Mouse (Mus musculus) limb, embryonic 11.5 days (tissue): ENCODE data around the gene Hcls1. TPM values are rescaled to one million over a fixed set of nuclear protein-coding genes. Genes with fewer than 3 reads are reported as not detected.

Experiments
- ATAC-seq: fragments of 200-750 bp; cut with Nextera tagmentation; 2 replicates; pipeline ENCODE4 v1.8.0; 2017; ENCODE audit warnings: low read depth; ENCODE audit not compliant: insufficient number of reproducible peaks, low FRiP score, low TSS enrichment
- DNase-seq: peaks from one replicate; pipeline ENCODE4 v3.0.0-alpha.2; 2015; ENCODE audit warnings: low spot score
- H3K27ac ChIP-seq: fragments of 300-500 bp; sonication (generic); replicated peaks from 2 replicates; pipeline ENCODE4 v1.5.1; 2014; ENCODE audit warnings: low read depth, mild to moderate bottlenecking, low read length
- H3K27me3 ChIP-seq: fragments of 300-500 bp; sonication (generic); 2 replicates; pipeline ENCODE4 v1.6.1; 2014; ENCODE audit warnings: mild to moderate bottlenecking, low read length, mixed read lengths; ENCODE audit not compliant: control insufficient read depth, insufficient read depth
- H3K36me3 ChIP-seq: fragments of 300-500 bp; sonication (generic); 2 replicates; pipeline ENCODE4 v1.6.1; 2014; ENCODE audit warnings: mild to moderate bottlenecking, low read length, moderate library complexity, mixed read lengths; ENCODE audit not compliant: control insufficient read depth, insufficient read depth
- H3K4me1 ChIP-seq: fragments of 300-500 bp; sonication (generic); 2 replicates; pipeline ENCODE4 v1.6.1; 2014; ENCODE audit warnings: low read length, mixed read lengths; ENCODE audit not compliant: control insufficient read depth, insufficient read depth
- H3K4me2 ChIP-seq: fragments of 300-500 bp; sonication (generic); 2 replicates; pipeline ENCODE4 v1.6.1; 2014; ENCODE audit warnings: low read depth, mild to moderate bottlenecking, moderate library complexity; ENCODE audit not compliant: severe bottlenecking
- H3K4me3 ChIP-seq: fragments of 300-500 bp; sonication (generic); 2 replicates; pipeline ENCODE4 v1.5.1; 2014; ENCODE audit warnings: low read depth, low read length
- H3K9ac ChIP-seq: fragments of 300-500 bp; sonication (generic); 2 replicates; pipeline ENCODE4 v1.6.1; 2014; ENCODE audit warnings: mild to moderate bottlenecking, low read length
- H3K9me3 ChIP-seq: fragments of 300-500 bp; sonication (generic); 2 replicates; pipeline ENCODE4 v1.6.1; 2016; ENCODE audit warnings: low read length; ENCODE audit not compliant: control insufficient read depth
- WGBS: fragments of 180-500 bp; shearing (Covaris S2); extraction: QIAGEN DNeasy Blood & Tissue Kit; methylation state at CpG from one replicate; pipeline ENCODE4 v1.1.7; 2014; 5-methylcytosine and 5-hydroxymethylcytosine counted together
- polyA plus RNA-seq: library from polyadenylated mRNA; unstranded; fragments of >200 nt; fragmentation: Nextera tagmentation; extraction: Ambion mirVana; gene quantifications from 2 replicates; pipeline ENCODE4 v1.2.1, GENCODE M21; 2014

The Hcls1 gene
- 1.0 and 1.2 TPM in 2 replicates for polyA plus RNA-seq

DNA sequence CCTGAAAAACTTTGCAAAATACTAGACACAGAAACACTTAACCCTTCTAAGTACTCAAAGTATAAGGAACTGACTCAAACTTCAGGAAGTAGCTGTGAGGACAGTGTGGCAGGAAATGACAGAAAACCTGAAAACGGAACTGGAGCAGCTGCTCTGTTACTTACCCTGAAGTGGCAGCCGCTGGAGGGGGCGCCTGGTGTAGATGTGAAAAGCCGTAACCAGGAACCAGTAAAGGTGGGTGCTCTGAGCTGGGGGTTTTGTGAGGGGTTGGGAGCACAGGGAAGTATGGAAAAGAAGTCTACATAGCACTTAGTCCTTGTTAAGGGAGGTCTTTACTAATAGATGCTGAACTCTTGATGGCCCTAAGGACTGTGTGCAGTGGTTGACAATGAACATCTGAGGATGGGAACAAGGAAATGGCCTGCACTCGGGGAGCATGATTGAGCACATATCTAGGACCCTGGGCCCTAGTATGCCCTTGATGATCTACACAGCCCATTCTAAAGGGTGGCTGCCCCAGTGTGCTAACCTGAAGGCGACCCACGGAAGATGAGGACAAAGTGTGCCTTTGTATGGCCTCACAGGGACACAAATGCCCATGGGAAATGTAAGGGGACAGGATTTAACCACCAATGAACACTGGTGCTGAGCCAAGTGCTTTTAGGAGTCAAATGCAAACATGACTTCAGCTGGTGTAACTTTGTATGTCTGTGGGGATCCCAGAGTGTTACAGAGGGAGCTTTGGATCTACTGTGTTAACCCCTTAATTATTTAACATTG, at the start of gene Hcls1:
Gene Hcls1, plus strand, starts transcription at position 143 of the 780 bp plus-strand sequence.
- no peak for DNase-seq
- 85% methylated on average over 7 of the region's 7 CpGs for WGBS
- no peak within 1 kb of the TSS for H3K4me2 ChIP-seq
- ATAC-seq = no peak
- no peaks in the 10 kb centered on the region for H3K4me1 ChIP-seq
- H3K9ac ChIP-seq = no peak within 1 kb of the TSS
- no peak within 1 kb of the TSS for H3K4me3 ChIP-seq
- H3K36me3 ChIP-seq = no peaks in the 10 kb centered on the region; the same call in 1 of the 2 replicates
- no peaks in the 10 kb centered on the region for H3K27me3 ChIP-seq
- no peaks in the 10 kb centered on the region for H3K9me3 ChIP-seq
- no peak within 1 kb of the TSS for H3K27ac ChIP-seq

DNA sequence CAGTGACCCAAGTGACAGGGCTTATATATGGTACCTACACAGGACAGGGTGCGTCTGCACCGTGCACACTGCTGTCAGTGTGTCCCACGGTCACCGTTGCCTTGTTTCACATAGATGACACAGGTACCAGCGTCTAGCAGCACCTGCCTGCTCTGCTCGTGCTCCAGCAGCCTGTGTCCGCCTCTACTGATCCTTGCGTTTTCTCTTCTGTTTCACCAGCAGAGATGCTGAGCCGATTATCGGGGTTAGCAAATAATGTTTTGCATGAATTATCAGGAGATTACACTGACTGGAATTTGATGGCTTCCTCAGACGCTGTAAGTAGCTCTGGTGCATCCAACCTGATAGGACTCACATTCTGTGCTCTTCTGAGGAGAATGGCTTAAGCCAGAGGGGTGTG, 48.9 kb upstream of the Hcls1 start:
- no peak overlapping the region for H3K4me3 ChIP-seq
- peaks cover 5% of the 10 kb centered on the region; the same call in 1 of the 2 replicates for H3K36me3 ChIP-seq

DNA sequence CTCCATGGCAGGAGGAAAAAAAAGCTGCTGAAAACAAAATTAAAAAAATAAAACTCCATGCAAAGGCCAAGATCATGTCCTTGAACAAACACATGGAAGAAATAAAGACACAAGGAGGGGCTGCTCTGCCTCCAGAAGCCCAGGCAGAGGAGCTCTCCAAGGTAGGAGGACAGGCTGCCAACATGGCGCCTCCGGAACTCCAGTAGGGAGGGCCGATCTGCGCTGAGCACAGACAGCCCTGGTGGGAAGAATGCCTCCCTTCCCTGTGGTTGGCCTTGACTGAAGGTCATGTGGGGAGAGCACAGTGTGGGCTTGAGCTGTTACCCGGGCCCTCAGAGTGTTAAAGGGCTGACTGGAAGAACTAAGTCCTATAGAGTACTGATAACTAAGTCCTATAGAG, 47.2 kb upstream of the Hcls1 start:
- no peak overlapping the region for H3K4me2 ChIP-seq
- no peaks in the 10 kb centered on the region for H3K4me1 ChIP-seq
- H3K27me3 ChIP-seq = no peaks in the 10 kb centered on the region
- 85% methylated on average over 5 of the region's 5 CpGs for WGBS
- H3K27ac ChIP-seq = no peak overlapping the region
- H3K4me3 ChIP-seq = no peak overlapping the region
- H3K9ac ChIP-seq = no peak overlapping the region
- H3K9me3 ChIP-seq = no peaks in the 10 kb centered on the region
- ATAC-seq (no peak), DNase-seq (no peak)
- H3K36me3 ChIP-seq = peaks cover 5% of the 10 kb centered on the region; the same call in 1 of the 2 replicates

More for the DNA sequence above, 48.9 kb upstream of the Hcls1 start:
- Histone ChIP-seq H3K27me3 (no peaks in the 10 kb centered on the region), H3K9ac (no peak overlapping the region), H3K27ac (no peak overlapping the region), H3K4me1 (no peaks in the 10 kb centered on the region), H3K9me3 (no peaks in the 10 kb centered on the region), H3K4me2 (no peak overlapping the region)
- 98% methylated on average over 11 of the region's 11 CpGs for WGBS
- ATAC-seq (no peak), DNase-seq (no peak)

DNA sequence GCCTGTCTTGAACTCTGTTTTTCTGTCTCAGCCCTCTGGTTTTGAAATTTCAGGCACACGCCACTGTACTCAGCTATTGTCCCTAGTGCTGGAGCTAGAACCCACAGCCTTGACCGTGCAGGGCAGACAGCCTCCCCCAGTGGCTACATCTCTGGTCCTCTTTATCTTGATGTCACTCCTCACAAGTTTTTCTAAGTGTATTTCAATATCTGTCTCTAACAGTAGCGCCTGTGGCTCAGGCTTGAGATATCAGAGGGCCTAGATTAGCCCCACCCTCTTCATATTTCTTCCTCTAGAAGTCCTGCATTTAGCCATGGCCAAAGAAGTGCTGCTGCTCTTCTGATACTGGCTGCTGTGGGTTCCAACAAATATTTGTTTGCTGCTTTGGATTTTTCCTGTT, 44.2 kb upstream of the Hcls1 start:
- Histone ChIP-seq H3K36me3 (peaks cover 7% of the 10 kb centered on the region; the same call in 1 of the 2 replicates), H3K9ac (no peak overlapping the region), H3K4me3 (no peak overlapping the region), H3K27me3 (no peaks in the 10 kb centered on the region), H3K4me2 (no peak overlapping the region), H3K4me1 (no peaks in the 10 kb centered on the region), H3K9me3 (no peaks in the 10 kb centered on the region), H3K27ac (no peak overlapping the region)
- DNase-seq (no peak), ATAC-seq (no peak)
- 92% methylated on average over 3 of the region's 3 CpGs for WGBS

DNA sequence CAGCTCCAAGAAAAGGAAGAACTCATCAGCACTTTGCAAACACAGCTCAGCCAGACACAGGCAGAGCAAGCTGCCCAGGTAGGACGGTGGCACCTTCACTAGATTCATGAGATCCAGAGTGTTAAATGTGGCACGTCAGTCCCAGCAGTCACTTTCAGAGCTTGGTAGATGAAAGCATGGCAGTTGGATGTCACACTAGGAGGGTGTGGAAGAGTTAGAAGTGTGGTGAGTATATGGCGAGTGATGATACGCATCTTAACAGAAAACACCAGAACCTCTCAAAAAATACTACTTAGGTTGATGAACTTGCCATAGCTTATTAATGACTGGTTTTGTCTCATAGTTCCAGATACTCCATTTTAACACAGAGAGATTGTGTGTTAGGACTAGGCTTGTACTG, 43.4 kb upstream of the Hcls1 start:
- ATAC-seq = no peak
- 83% methylated on average over 4 of the region's 4 CpGs for WGBS
- peaks cover 7% of the 10 kb centered on the region; the same call in 1 of the 2 replicates for H3K36me3 ChIP-seq

DNA sequence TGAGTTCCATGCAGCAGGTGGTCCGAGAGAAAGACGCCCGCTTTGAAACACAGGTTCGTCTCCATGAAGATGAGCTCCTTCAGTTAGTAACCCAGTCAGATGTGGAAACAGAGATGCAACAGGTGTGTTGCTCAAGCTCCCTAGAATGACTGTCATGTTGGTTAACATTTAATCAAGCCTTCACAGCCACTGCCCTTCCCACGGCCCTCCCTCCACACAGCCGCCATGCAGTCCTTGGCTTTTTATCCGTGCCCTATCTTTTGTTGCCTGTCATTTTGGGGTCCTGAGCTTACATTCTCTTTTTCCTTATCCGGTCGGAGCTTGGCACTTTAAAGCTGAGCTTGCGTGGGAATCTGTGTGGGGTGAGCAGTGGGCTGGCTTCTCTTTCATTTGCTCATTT, 41.5 kb upstream of the Hcls1 start:
- Histone ChIP-seq H3K36me3 (peaks cover 7% of the 10 kb centered on the region; the same call in 1 of the 2 replicates), H3K9me3 (no peaks in the 10 kb centered on the region), H3K27me3 (no peaks in the 10 kb centered on the region), H3K4me2 (no peak overlapping the region), H3K9ac (no peak overlapping the region), H3K4me3 (no peak overlapping the region), H3K4me1 (no peaks in the 10 kb centered on the region), H3K27ac (no peak overlapping the region)
- 96% methylated on average over 10 of the region's 10 CpGs for WGBS
- ATAC-seq = no peak
- no peak for DNase-seq

More for the DNA sequence above, 43.4 kb upstream of the Hcls1 start:
- H3K9ac ChIP-seq = no peak overlapping the region
- no peak for DNase-seq
- H3K9me3 ChIP-seq = no peaks in the 10 kb centered on the region
- no peak overlapping the region for H3K27ac ChIP-seq
- no peak overlapping the region for H3K4me2 ChIP-seq
- no peaks in the 10 kb centered on the region for H3K27me3 ChIP-seq
- no peak overlapping the region for H3K4me3 ChIP-seq
- no peaks in the 10 kb centered on the region for H3K4me1 ChIP-seq

DNA sequence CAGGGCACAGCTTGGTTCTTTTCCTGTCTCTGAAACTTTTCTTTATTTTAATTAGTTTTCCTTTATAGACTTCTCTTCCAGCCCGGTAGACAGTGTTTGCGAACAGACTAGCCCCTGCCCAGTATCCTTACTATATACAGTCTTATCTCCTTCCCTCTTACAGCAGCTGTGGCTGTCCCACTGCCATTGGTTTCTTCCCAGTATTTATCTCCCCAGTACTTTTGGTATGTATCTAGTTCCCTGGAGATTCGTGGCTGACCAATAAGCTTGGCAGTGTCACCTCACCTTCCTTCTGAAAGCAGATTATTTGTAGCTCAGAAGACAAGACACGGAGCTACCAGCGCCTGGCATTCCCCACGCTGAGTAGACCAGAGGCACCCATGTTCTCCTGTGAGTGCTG, 38.1 kb upstream of the Hcls1 start:
- no peak for DNase-seq
- no peak overlapping the region for H3K27ac ChIP-seq
- ATAC-seq = no peak
- H3K4me2 ChIP-seq = no peak overlapping the region
- 95% methylated on average over 6 of the region's 6 CpGs for WGBS
- H3K4me1 ChIP-seq = no peaks in the 10 kb centered on the region
- H3K9ac ChIP-seq = no peak overlapping the region
- H3K27me3 ChIP-seq = no peaks in the 10 kb centered on the region
- 0 out of 2 replicates have a peak, but pooled peaks cover 2% of the 10 kb centered on the region for H3K36me3 ChIP-seq
- H3K9me3 ChIP-seq = no peaks in the 10 kb centered on the region
- H3K4me3 ChIP-seq = no peak overlapping the region

DNA sequence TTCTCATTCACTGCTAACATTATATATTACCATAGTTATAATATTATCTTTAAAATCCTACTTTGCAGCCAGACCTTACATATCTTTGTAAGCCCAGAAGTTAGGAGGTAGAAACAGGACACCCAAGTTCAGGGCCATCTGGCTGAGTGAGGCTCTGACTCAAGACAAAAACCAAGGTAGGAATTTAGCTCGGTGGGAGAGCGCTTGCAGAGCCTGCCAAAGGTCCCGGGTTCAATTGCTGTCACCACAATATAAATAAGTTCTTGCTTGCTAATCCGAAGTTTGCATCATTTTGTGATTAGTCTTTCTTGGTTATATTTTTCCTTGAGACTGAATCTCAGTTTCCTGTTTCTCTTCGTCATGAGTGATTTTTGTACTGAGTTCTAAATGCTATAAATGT, 31.6 kb upstream of the Hcls1 start:
- Histone ChIP-seq H3K9ac (no peak overlapping the region), H3K27ac (no peak overlapping the region), H3K4me3 (no peak overlapping the region), H3K27me3 (no peaks in the 10 kb centered on the region), H3K36me3 (no peaks in the 10 kb centered on the region; the same call in 1 of the 2 replicates), H3K4me1 (no peaks in the 10 kb centered on the region), H3K4me2 (no peak overlapping the region), H3K9me3 (no peaks in the 10 kb centered on the region)
- no peak for DNase-seq
- WGBS = 90% methylated on average over 5 of the region's 5 CpGs
- ATAC-seq = no peak
